Mouse (Mus musculus) right cerebral cortex, postnatal 10 days (tissue): Measurements from ENCODE around the gene Nubp2.
A peak's percentile ranks its signal among the peaks of the same experiment; 100 is the strongest.

Experiments
- DNase-seq, 2 experiments: peaks; one replicate each; pipeline ENCODE4 v3.0.0; 2021; ENCODE audit warnings: low spot score in 2 of 2

The Nubp2 gene

GRCm38 (mm10) chr17:24861785-24862184 lies 24.4 kb downstream of the Nubp2 start:
- no peak for DNase-seq

GRCm38 (mm10) chr17:24860076-24860475 lies 26.1 kb downstream of the Nubp2 start:
- DNase-seq: peak in 1 of 2 experiments; percentile 18

DNA sequence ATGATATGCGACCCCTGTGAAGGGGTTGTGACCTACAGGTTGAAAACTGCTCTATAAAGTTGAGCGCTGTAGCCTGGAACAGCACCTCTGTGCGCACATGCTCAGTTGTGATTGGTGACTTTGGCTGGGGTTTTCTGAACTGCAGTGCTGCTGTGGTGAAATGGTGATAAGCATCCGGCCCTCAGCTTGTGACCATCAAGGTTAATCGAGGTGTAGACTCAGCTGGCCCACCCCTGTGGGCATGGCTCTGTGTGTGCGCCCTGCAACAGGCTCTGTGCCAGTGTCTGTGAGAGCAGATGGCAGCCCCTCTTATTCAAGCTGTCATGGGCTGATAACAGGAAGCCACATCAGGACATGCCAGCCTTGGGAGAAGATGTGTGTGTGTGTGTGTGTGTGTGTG lies 27.2 kb downstream of the Nubp2 start:
- no peak for DNase-seq

- no peak for DNase-seq
Measured at GRCm38 (mm10) chr17:24857831-24858470, 28.2 kb downstream of the Nubp2 start.

- no peak for DNase-seq
Measured at GRCm38 (mm10) chr17:24856589-24856988, 29.6 kb downstream of the Nubp2 start.

DNA sequence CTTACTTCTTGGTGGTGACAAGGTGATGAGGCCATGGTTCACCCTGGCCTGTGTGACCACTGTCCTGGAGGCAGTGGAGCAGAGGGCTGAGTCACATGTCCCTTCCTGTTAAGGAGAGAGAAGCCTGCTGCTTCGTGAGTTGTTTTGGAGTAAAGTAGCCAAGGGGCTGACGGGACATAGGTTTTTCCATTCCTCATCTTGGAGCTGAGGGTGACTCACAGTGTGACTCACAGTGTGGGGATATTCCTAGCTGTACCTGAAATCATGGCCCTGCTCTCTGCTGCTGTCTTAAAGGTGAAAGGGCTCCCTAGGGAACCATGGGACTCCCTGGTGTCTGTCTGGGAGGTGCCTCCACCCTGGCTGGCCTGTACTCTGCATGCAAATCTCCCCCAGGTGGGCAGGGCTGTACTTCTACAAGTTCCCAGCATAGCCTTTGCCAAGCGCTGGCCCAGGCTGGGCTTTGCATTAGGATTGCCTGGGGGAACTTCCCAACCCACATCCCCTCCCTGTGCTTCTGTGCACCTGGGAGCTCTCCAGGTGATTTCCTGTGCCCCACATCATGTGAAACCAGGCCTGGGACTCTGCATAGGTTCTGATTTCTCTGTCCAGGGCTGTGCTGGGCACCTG lies 30.2 kb downstream of the Nubp2 start:
- DNase-seq: no peak

DNA sequence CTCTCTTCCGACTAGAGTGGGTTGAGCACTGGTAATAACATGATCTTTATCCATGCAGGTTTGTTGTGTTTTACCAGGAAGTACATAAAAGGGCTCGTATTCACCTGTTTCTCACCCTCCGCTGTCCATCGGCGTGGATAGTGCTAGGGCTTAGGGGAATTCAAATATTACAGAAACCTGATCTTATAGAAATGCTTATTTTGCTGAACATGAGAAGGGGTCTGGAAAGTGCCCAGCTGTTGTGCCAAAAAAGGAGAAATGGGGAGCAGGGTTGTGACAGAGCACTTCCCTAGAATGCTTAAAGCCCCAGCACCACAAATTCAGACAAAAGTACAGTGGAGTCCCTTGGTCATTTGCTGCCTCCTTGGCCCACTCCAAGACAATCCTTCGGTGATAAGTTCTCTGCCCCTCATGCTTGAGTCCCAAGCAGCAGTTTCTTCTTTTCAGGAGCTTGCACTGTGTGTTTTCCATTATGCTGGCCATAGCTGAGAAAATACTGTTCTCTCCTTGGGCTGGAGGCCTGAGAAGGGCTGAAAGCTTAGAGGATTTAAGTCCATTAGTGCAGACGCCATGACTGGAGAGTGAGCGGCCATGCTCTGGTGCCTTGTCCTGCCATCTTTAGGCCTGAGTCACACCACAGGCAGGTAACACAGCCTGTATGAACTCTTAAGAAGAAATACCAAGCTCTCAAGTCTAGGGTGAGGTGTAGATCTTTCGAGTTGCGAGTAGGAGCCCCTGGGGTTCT lies 34.6 kb downstream of the Nubp2 start:
- DNase-seq: no peak

- no peak for DNase-seq
Measured at GRCm38 (mm10) chr17:24850773-24851127, 35.4 kb downstream of the Nubp2 start.

- peak; percentile 98 to 99 for DNase-seq
Measured at GRCm38 (mm10) chr17:24850065-24850772, 35.9 kb downstream of the Nubp2 start, which contains the start of gene Fahd1. Gene Fahd1 (minus strand): TSS chr17:24850364.

GRCm38 (mm10) chr17:24849733-24850064 lies 36.5 kb downstream of the Nubp2 start:
- no peak for DNase-seq

GRCm38 (mm10) chr17:24848600-24849031 lies 37.5 kb downstream of the Nubp2 start:
- no peak for DNase-seq

- DNase-seq: no peak
Measured at GRCm38 (mm10) chr17:24847386-24847785, 38.8 kb downstream of the Nubp2 start.

- DNase-seq: no peak
Measured at GRCm38 (mm10) chr17:24844525-24844924, 41.6 kb downstream of the Nubp2 start.

GRCm38 (mm10) chr17:24842631-24843030 lies 43.5 kb downstream of the Nubp2 start:
- DNase-seq: no peak

DNA sequence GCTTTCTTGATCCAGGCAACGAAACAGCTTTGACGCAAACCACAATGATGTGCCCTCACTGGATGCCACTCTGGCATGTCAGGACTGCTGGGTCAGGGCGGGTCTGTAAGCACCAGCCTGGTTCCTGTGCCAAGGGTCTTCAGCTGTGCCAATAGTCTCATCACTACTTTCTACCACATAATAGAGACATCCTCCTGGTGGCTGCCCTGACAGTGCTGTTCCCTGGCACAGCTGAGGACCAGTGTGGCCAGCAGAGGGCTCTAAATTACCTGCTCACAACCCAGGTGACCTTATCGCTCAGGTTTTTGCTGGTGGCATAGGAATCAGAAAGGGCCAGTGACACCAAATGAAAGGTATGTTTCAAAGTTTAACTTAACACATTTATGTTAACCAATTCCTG lies 45.0 kb downstream of the Nubp2 start:
- DNase-seq: no peak

GRCm38 (mm10) chr17:24840341-24840740 lies 45.8 kb downstream of the Nubp2 start:
- DNase-seq: no peak

GRCm38 (mm10) chr17:24839842-24840241 lies 46.3 kb downstream of the Nubp2 start, which contains the start of gene Hagh:
Gene Hagh (plus strand): TSS chr17:24840143.
- DNase-seq: no peak
